Mouse (Mus musculus): ENCODE data around the gene C87436. TPM values are rescaled to one million over a fixed set of nuclear protein-coding genes. Genes with fewer than 3 reads are reported as not detected.

C87436 gene
- polyA plus RNA-seq, 1 experiment from 2014 or later: 16.1 TPM

DNA sequence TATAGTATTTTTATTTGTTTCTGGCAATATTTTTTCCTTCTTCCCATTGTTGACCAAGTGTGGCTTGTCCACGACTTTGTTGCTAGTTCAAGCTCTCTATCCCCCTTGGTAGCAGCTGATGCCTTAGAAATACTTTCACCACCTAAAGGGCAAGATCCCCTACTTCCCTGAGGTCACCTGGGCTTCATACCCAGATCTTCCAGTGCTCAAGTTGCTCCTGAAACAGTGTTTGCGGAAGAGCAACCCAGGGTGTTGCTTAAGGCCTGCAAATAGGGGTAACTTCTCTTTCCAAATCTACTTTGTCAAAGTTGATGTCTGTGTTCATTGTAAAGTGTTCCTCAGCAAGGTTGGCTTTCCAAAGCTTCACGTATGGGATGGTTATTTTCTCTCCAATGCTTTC is 18.9 kb upstream of the C87436 start:
- in situ Hi-C loops (cut with MboI; ENCODE audit: low pct_unique_long_range_greater_than_20kb): no loop called here
- no peak for ATAC-seq
- no peak for DNase-seq (ENCODE audit: low read depth, low spot score)
- ChIA-PET POLR2A (no interaction called here), CTCF (interaction anchor here (1.4 kb wide), 1 partner anchor 12 kb away, joined by 7 read pairs; no protein-coding TSS in a partner anchor)
- no peaks in the 10 kb centered on the region for H3K27me3 ChIP-seq
- TF ChIP-seq CTCF (IDR thresholded peaks at IDR 0.05): no peak

DNA sequence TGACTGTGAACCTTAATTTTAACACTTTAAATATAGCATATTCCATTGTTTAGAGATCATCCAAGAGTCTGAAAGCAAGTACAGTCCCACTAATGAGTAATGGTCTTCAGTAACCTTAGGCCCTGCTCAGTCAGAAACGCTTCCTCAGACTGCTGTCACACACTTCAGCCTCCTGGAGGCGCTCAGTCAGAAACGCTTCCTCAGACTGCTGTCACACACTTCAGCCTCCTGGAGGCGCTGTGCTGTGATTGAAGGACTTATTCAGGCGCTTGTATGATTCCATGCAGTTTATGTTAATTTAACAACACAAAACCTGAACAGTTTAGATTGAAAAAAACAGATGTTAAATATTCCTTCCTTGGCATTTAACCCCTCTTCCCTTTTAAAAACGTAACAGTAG is 17.7 kb upstream of the C87436 start:
- TF ChIP-seq CTCF (IDR thresholded peaks at IDR 0.05): peak; percentile 76
- H3K27me3 ChIP-seq: no peaks in the 10 kb centered on the region
- DNase-seq (ENCODE audit: low read depth, low spot score) (no peak), ATAC-seq (no peak)
- ChIA-PET CTCF (no interaction called here), POLR2A (no interaction called here)
- in situ Hi-C loops (cut with MboI; ENCODE audit: low pct_unique_long_range_greater_than_20kb): no loop called here

DNA sequence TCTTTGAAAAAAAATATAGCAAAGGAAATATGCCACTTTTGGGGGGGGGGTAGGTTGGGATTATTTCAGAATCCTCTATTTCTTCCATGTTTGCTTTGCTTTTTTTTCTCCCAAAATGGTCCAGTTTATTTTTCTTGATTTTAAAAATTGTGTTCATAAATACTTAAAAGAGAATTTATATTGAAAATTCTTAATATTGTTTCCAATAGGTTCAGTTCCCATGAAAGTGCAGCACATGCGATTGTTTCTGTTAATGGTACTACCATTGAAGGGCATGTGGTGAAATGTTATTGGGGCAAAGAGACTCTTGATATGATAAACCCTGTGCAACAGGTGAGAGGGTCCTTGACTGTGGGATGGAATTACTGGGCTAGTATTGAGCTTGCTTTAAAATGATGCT is 11.8 kb upstream of the C87436 start, which contains the start of gene Gm44790:
Gene Gm44790 (plus strand): TSS at position 301 of the 400 bp plus-strand sequence.
- no peak for TF ChIP-seq CTCF (IDR thresholded peaks at IDR 0.05)
- POLR2A ChIA-PET: interaction anchor here (1.4 kb wide), 1 partner anchor 9 kb away, joined by 5 read pairs; no protein-coding TSS in a partner anchor
- no peak for DNase-seq (ENCODE audit: low read depth, low spot score)
- in situ Hi-C loops (cut with MboI; ENCODE audit: low pct_unique_long_range_greater_than_20kb): no loop called here
- ATAC-seq: no peak
- H3K27me3 ChIP-seq: no peaks in the 10 kb centered on the region
- CTCF ChIA-PET: interaction anchor here (1.4 kb wide), 1 partner anchor 8 kb away, joined by 4 read pairs; no protein-coding TSS in a partner anchor

DNA sequence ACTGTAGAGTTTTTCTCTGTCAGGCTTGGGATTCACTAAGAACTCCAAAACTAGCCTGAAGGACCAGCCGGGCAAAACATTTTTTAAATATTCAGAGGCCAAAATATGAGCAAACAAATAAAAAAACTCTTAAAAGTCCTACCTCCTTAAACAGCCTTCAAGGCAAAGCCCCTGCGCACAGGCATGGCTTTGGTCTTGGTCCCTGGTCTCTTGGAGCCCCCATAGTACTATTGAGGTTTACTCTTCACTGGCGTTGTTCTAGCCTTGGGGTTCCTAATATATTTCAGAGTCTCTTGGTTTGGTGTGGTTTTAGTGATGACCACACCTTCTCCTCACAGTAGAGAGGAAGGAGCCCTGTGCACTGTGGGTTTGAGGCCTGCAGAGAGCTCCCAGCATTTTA is 6.6 kb upstream of the C87436 start:
- H3K27me3 ChIP-seq: no peaks in the 10 kb centered on the region
- POLR2A ChIA-PET: no interaction called here
- CTCF ChIA-PET: no interaction called here
- DNase-seq (ENCODE audit: low read depth, low spot score): no peak
- TF ChIP-seq CTCF (IDR thresholded peaks at IDR 0.05): no peak
- no peak for ATAC-seq
- in situ Hi-C loops (cut with MboI; ENCODE audit: low pct_unique_long_range_greater_than_20kb): loop anchor here (10.0 kb wide), 2 partner anchors 103 to 243 kb away; no protein-coding TSS in a partner anchor

DNA sequence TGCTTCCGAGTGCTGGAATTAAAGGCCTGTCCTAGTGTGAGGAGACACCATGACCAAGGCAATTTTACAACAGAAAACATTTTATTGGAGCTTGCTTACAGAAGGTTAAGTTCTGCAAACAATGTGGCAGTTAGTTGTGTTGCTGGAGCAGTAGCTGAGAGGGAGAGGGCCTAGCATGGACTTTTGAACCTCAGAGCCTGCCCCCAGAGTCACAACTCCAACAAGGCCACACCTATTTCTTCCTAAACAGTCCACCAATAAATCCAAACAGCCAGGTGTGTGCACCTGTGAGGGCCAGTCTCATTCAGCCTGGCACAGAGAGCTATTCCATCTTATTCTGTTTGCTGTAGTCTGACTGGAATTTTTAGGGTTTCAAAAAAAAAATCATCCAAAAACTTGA is 4.5 kb upstream of the C87436 start:
- TF ChIP-seq CTCF (IDR thresholded peaks at IDR 0.05): no peak
- no peaks in the 10 kb centered on the region for H3K27me3 ChIP-seq
- DNase-seq (ENCODE audit: low read depth, low spot score) (no peak), ATAC-seq (no peak)
- POLR2A ChIA-PET: no interaction called here
- in situ Hi-C loops (cut with MboI; ENCODE audit: low pct_unique_long_range_greater_than_20kb): loop anchor here (10.0 kb wide), 2 partner anchors 101 to 241 kb away; no protein-coding TSS in a partner anchor
- CTCF ChIA-PET: no interaction called here

DNA sequence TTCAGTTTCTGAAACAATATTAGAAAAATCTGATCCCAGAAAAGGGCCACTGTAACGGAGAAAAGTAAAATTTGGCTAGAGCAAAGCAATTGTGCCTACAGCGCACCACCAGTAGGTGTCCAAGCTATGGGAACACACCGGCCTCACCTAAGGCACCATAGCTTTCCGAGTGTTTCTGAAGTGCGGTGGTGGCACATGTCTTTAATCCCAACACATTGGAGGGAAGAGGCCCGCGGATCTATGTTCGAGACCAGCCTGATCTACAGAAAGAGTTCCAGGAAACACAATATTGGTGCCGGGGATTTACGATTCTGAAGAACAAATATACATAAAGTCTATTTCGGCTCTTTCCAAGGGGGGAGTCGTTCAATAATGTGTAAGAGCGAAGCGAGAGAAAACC is 463 bp upstream of the C87436 start:
- CTCF ChIA-PET: interaction anchor here (1.1 kb wide), 1 partner anchor 93 kb away, joined by 4 read pairs; no protein-coding TSS in a partner anchor
- DNase-seq (ENCODE audit: low read depth, low spot score) (no peak), ATAC-seq (no peak)

DNA sequence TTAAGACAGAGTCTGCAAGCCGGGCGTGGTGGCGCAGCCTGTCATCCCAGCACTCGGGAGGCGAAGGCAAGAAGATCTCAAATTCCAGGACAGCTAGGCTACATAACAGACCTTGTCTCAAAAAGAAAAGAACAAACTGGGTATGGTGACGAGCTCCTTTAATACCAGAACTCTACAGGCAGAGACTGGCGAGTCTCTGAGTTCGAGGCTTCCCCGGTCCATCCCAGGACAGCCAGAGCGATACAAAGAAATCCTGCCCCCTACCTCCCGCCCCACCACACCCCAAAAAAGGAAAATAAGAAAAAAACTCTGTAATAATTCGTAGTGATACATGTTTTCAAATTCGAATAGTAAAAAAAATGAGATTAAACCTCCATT is 934 bp downstream of the C87436 start:
- TF ChIP-seq CTCF (IDR thresholded peaks at IDR 0.05): no peak
- no peaks in the 10 kb centered on the region for H3K27me3 ChIP-seq
- no peak for DNase-seq (ENCODE audit: low read depth, low spot score)
- no peak for ATAC-seq
- ChIA-PET CTCF (interaction anchor here (1.3 to 1.9 kb wide), 3 partner anchors 9 to 102 kb away, joined by 3 to 7 read pairs (median 5); no protein-coding TSS in a partner anchor), POLR2A (interaction anchor here (0.9 to 1.6 kb wide), 2 partner anchors 11 to 86 kb away, joined by 3 read pairs; no protein-coding TSS in a partner anchor)
- in situ Hi-C loops (cut with MboI; ENCODE audit: low pct_unique_long_range_greater_than_20kb): loop anchor here (10.0 kb wide), 2 partner anchors 96 to 236 kb away; no protein-coding TSS in a partner anchor

More for the DNA sequence above, 463 bp upstream of the C87436 start:
- in situ Hi-C loops (cut with MboI; ENCODE audit: low pct_unique_long_range_greater_than_20kb): loop anchor here (10.0 kb wide), 2 partner anchors 97 to 237 kb away; no protein-coding TSS in a partner anchor
- no peaks in the 10 kb centered on the region for H3K27me3 ChIP-seq
- POLR2A ChIA-PET: interaction anchor here (0.6 to 0.7 kb wide), 2 partner anchors 30 to 231 kb away, joined by 3 read pairs; no protein-coding TSS in a partner anchor
- peak; percentile 52 for TF ChIP-seq CTCF (IDR thresholded peaks at IDR 0.05)

DNA sequence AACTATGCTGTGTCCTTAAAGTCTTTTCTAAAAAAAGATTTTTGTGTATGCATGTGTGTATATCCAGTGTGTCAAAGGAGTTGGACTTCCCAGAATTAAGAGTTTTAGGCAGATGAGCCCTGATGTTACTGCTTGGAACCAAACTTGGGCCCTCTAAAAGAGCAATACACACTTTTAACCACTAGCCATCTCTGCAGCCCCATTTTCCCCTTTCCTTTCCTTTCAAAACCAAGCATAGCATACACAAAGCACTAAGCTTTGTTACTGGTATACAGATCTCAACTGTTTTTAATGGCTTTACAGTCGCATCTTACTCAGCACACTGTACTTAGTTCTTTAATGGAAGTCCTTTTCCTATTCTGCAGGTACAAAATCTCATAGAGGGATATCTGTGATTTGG is 1.4 kb downstream of the C87436 start:
- H3K27me3 ChIP-seq: no peaks in the 10 kb centered on the region
- in situ Hi-C loops (cut with MboI; ENCODE audit: low pct_unique_long_range_greater_than_20kb): loop anchor here (10.0 kb wide), 2 partner anchors 95 to 235 kb away; no protein-coding TSS in a partner anchor
- CTCF ChIA-PET: interaction anchor here (1.3 to 1.9 kb wide), 3 partner anchors 9 to 102 kb away, joined by 3 to 7 read pairs (median 5); no protein-coding TSS in a partner anchor
- no peak for TF ChIP-seq CTCF (IDR thresholded peaks at IDR 0.05)
- no peak for ATAC-seq
- POLR2A ChIA-PET: interaction anchor here (0.9 to 1.6 kb wide), 2 partner anchors 11 to 85 kb away, joined by 3 read pairs; no protein-coding TSS in a partner anchor
- no peak for DNase-seq (ENCODE audit: low read depth, low spot score)

DNA sequence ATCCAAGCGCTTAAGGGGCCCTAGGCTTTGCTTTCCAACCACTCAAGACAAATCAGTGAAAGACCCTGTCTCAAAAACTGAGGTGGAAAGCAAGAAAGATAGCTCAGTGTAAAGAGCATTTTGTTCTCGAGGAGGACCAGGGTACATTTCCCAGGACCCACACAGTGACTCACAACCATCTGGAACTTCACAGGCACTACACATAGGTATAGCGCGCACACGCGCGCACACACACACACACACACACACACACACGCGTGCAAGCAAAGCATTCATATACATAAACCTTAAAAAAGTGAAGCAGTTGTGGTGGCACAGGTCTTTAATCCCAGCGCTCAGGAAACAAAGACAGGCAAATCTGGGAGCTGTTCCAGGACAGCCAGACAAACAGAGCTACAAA is 3.4 kb downstream of the C87436 start:
- TF ChIP-seq CTCF (IDR thresholded peaks at IDR 0.05): no peak
- ATAC-seq: no peak
- POLR2A ChIA-PET: interaction anchor here (0.7 kb wide), 1 partner anchor 32 kb away, joined by 3 read pairs; no protein-coding TSS in a partner anchor
- in situ Hi-C loops (cut with MboI; ENCODE audit: low pct_unique_long_range_greater_than_20kb): no loop called here
- DNase-seq (ENCODE audit: low read depth, low spot score): no peak
- CTCF ChIA-PET: interaction anchor here (1.2 to 1.3 kb wide), 2 partner anchors 9 to 103 kb away, joined by 3 to 5 read pairs; no protein-coding TSS in a partner anchor
- no peaks in the 10 kb centered on the region for H3K27me3 ChIP-seq

DNA sequence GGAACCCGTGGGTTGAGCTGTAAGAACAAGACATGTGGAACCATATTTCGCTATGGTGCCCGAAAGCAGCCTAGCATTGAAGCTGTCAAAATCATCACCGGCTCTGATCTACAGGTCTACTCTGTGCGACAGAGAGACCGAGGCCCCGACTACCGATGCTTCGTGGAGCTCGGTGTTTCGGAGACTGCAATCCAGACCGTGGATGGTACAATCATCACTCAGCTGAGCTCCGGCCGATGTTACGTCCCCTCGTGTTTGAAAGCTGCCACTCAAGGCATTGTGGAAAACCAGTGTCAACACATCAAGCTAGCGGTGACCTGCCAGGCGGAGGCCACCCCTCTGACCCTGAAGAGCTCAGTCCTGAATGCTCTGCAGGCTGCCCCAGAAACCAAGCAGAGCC is 7.4 kb downstream of the C87436 start:
- in situ Hi-C loops (cut with MboI; ENCODE audit: low pct_unique_long_range_greater_than_20kb): no loop called here
- no peaks in the 10 kb centered on the region for H3K27me3 ChIP-seq
- DNase-seq (ENCODE audit: low read depth, low spot score) (no peak), ATAC-seq (no peak)
- TF ChIP-seq CTCF (IDR thresholded peaks at IDR 0.05): no peak
- ChIA-PET POLR2A (no interaction called here), CTCF (no interaction called here)

DNA sequence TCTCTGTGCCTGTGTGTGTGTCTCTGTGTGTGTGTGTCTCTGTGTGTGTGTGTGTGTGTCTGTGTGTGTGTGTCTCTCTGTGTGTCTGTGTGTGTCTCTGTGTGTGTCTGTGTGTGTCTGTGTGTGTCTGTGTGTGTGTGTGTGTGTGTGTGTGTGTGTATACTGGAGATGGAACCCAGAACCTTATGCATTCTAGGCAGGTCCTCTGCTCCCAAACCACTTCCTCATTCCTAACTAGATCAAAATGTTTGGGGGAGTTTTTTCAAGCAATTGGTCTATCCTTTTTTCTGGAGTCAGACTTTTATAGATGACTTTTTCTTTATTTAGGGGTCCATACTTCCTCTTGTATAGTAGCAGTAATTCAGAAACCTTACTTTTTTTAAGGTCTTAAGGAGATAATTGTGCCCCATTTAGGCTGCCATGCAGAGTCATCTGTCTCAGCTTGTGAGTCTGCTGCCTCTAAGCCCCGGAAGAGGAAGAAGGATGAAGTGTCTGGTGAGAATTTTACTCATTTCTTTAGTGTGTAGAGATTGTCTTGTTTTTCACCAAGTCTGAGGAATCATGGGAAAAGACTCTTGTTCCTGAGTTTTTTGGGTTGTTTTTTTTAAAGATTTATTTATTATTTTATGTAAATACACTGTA is 8.9 kb downstream of the C87436 start:
- ATAC-seq: no peak
- no peak for DNase-seq (ENCODE audit: low read depth, low spot score)
- no peaks in the 10 kb centered on the region for H3K27me3 ChIP-seq
- CTCF ChIA-PET: no interaction called here
- no peak for TF ChIP-seq CTCF (IDR thresholded peaks at IDR 0.05)
- POLR2A ChIA-PET: no interaction called here
- in situ Hi-C loops (cut with MboI; ENCODE audit: low pct_unique_long_range_greater_than_20kb): no loop called here
